Mouse (Mus musculus) neural tube, embryonic 10.5 days (tissue): ENCODE results near the gene Stox2.
A peak's percentile ranks its signal among the peaks of the same experiment; 100 is the strongest.

ENCODE experiments used
- DNase-seq: peaks from one replicate; pipeline ENCODE4 v3.0.0-alpha.2; 2017; ENCODE audit warnings: low spot score; ENCODE audit errors: extremely low spot score

Gene Stox2

DNA sequence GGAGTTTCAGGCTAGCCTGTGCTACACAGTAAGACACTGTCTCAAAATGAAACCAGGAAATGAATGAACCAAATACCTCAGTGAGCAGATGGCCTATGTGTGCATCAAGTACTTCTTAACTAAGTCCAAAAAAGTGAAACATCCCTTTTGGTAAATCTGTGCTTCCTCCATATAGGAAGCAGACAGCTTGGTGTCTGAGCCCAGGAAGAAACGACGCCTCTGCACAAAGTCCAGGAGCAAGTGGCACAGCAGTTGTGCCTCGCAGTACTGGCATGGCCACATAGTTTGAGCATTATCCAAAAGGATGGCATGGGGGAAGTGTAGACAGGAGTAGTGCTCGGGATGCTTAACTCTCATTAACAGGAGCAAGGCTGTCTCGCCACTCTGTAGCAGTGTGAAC is 140.3 kb downstream of the Stox2 start:
- no peak for DNase-seq

DNA sequence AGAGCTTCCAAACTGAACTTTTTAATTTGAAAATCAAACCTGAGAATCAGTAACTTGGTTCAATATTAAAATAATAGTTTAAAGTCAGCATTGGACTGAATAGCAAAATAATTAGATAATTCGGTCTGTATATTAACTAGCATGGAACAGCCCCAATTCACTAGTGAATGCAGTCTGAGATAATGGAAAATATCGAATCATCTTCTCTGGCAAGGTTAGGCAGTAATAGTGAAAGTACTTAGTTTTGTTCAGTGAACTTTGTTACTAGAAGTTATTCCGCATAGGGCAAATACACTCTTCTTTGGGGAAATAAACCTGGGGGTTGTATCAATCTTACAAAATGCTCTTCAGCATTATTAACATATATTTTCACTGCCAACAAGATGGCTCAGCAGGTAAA is 147.7 kb downstream of the Stox2 start:
- DNase-seq: no peak

DNA sequence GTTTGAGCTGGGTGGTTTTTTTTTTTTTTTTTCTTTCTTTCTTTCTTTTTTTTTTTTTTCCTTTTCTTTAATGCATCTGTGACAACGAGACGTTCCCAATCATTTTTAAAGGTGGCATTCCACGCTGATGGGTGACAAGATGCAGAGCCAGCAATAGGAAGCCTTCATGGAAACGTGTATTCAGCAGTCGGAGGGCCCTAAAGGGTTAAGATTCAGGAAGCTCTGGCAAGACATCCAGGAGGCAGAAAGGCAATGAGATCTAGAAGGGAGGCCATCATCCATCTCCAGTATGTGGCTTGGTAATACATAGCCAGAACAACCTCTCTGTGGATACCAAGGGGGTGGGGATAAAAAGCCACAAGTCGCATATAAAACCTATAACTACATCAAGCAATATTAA is 156.5 kb downstream of the Stox2 start:
- DNase-seq: peak; percentile 35

DNA sequence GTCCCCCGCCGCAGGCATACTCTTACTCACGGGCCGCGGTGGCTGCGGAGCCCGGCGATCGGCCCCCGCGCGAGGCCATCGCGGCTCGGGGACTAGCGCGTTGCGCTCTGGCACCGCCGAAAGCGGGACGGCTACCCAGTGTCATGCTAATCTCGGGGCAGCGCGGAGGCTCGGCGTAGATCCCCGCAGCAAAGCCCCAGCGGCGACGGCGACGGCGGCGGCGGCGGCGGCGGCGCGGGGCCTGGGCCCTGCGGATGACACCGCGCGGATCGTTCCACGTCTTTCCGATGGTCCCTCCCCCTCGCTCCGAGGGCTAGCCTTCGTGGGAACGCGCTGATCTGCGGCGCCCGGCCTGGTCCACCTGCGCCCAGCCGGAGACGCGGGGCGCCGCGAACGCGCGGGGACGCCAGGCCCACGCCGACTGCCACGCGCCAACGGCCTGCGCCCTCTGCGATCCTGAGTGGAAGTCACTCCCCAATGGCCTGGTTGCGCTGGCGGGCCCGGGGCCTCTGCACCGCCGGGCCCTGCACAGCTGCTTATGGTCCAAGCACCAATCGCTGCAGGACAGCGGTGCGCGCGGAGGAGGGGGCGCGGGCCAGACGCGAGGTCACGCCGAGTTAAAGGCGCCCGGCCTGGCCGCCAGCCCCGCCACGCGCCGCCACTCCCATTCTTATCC is 157.2 kb downstream of the Stox2 start:
- DNase-seq: peak; percentile 87

DNA sequence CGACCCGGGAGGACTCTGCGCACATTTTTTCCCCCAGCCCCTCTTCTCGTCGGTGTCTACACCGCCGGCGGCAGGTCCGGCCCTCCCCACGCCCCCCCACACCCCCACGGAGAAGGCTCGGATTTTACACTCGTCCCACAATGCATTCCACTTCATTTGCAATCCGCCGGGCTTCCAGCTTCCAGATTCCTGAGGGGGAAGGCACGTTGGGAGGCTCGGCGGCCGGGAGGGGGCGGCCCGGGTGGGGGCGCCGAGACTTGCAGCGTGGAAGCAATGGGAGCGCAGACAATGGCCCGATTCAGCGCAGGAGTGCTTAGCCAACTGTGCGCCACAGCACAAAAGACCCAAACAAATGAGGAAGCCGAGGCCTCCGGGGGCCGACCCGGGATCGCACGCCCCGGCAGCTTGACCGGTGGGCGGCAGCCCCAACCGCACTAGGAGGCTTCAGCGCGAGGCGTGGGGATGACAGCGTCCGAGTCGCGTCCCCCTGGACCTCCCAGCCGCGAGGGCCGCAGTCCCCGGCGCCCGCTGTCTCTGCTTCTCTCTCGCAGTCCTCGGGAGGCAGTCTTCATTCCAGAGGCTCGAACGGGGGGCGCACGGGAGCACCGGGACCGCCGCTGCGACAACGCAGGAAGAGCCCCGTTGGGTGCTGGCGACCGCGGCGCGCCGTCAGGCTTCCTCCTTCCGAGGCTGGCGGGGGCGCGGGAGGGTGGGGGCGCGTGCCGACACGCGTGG is 157.9 kb downstream of the Stox2 start:
- DNase-seq: peak; percentile 81

DNA sequence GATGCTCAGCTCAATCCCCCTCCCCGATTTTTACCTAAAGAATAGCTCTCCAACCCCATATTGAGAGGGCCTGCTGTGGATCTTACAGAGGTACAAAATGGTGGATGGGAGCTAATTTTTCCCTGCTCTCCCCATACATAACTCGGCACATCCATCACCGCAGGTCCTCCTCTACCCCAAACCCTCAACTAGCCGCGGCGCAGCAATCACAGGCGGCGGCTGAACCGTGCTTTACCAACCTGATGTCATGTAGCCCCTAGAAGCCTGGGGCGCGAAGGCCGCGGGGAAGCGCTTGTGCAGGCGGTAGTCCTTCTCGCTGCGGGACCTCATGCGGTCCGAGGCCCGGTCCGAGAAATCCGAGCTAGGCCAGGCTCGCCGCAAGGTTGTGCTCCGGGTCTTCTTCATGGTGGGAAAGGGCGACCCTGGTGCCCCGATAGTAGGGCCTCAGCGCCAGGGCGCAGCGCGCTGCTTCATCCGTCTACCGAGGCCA is 158.5 kb downstream of the Stox2 start:
- DNase-seq: no peak

DNA sequence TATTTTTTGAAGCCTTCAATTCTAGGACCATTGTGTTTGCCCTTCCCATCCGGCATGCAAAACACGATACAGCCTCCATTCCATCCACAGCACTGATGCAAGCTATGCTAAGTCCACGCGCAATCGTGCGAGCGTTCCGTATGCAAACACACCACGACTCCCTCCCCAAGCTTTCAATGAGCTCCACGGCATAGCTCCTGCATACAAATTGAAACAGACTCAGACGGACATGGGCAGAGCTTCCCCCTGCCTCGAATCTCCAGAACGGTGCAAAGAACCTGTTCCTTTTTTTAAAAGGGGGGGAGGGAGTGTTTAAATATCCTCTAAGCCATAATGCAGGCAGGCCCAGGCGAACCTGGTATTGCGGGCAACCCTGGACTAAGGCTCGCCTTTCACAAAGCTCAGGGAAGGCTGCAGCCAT is 159.0 kb downstream of the Stox2 start:
- peak; percentile 60 for DNase-seq

DNA sequence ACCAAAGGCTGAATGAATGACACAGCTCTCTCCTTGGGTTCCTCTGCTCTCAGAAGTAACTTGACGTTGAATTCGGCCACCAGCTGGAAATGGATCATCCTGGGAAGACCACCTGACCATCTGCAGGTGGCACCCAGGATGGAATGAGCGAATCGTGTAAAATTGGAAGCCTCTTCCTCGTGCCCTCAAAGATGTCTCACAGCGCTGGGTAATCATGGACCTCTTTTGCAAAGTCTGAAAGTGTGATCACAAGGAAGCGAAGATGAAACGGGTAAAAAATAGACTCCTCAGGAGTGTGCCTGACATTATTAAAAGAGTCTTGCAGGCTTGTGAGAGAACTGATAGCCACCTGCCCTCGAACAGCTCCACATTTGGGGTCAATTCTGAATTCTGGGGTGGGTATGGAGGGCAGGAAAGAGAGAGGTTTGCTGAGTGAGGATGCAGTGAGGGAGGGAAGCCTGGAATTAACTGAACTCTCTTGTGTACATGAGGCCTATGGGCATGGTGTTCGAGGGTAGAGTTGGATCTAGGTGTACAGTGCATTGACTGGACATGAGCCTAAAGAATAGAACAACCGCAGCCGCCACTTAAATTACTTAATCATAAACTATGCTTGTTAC is 160.0 kb downstream of the Stox2 start:
- DNase-seq: no peak

DNA sequence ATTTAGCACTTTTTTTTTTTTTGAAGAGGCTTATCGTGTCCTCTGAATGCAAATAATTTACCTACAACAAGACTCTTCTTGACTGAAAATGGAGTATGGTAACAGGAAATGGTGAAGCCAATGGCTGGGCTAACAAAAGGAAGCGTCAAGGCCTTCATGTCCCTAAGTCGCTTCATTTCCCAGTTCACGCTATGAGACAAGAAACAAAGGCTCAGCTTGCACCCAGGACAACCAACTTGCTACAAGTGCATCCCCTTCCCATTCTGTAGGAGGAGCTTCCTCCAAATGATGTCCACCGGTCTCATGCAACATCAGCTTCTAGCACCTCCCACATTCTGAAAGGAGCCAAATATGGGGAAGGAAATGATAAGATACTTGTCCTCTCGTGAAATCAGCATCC is 160.7 kb downstream of the Stox2 start:
- DNase-seq: no peak

DNA sequence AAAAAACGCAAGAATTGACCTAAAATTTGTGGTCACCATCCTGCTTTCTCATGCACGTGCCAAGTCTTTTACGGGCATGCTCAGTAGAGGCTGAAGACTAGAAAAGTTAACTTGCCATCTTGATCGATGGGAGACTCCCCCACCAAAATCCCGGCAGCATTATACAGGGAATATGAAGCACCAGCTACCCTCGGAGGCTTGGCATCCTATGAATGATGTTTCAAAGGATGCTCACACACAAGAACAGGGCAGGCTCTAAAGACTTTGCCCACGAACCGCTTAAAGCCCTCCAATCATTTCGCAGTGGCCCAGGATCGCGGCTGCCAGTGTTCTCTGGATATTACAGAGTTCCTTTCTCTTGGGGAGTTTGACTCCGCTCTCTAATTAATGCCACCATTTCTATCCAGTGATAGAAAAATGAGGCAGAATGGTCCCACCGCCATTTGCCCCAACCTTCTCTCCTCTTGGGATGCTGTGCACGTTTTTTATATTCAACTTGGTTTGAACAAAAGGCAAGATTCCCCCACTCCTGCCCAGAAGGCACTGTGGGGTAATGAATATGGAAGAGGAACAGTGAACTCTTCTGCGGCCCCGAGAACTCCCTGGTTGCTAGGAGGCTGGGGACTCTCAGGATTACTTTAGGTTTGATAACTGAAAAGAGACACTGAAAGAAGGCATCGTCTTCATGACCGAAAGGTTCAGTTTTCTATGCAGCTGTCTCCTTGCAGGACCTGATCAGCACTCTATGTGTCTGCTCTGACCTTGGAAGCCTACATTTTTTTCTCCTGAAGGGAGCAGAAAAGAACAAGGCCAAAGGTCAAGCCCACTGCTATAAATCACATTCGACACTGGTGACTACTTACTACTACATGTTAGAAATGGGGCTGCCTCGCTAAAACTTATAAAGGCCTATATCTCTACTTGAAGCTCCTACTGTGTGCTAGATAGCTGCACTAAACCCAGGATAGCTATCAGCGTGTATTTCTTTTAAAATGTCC is 161.5 kb downstream of the Stox2 start:
- peak; percentile 64 for DNase-seq

DNA sequence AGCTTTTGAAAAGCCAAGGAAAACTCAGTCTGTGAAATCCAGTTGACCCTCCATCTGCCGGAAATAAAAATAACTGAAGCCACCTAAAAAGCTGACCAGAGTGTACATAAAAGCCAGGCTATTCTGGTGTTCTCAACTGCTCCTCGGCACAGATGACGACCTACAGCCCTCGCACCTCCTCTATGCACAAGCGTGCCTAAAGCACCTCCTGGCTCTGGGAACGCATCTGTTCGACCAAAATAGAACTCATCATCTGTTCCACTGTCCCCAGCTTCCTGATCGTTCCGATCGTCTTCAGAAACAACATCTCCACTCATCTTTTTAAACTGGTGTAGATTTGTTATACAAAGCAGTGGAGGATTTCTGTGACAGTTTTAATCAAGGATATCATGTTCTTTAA is 166.3 kb downstream of the Stox2 start:
- no peak for DNase-seq

DNA sequence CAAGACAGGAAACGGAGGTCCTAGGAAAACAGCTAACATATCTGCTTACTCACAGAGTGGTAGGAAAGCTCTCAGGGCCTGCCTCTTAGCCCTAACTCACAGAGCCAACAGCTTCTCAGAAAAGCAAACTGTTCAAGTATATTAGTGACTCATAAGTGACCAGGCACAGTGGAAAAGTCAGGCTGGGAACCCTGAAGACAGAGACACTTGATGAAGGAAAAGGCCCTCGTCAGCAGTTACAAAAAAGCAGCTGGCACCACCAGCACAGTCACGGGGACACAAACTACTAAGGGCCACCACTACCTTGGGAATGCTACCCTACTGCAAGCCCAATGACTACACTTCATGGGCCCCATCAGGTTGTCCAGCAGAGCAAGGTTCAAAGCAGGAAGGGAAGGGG is 168.0 kb downstream of the Stox2 start:
- DNase-seq: no peak

DNA sequence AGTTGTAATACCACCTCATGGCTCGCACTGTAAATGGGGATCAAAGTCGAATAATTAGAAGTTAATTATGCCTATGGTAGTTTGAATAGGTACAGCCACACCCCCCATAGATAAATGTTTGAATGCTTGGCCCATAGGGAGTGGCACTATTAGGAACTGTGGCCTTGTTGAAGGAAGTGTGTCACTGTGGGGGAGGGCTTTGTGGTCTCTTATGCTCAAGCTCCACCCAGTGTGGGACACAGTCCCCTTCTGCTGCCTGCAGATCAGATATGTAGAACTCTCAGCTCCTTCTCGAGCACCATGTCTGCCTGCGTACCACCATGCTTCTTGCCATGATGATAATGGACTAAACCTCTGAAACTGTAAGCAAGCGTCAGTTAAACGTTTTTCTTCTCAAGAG is 177.2 kb downstream of the Stox2 start:
- DNase-seq: no peak

DNA sequence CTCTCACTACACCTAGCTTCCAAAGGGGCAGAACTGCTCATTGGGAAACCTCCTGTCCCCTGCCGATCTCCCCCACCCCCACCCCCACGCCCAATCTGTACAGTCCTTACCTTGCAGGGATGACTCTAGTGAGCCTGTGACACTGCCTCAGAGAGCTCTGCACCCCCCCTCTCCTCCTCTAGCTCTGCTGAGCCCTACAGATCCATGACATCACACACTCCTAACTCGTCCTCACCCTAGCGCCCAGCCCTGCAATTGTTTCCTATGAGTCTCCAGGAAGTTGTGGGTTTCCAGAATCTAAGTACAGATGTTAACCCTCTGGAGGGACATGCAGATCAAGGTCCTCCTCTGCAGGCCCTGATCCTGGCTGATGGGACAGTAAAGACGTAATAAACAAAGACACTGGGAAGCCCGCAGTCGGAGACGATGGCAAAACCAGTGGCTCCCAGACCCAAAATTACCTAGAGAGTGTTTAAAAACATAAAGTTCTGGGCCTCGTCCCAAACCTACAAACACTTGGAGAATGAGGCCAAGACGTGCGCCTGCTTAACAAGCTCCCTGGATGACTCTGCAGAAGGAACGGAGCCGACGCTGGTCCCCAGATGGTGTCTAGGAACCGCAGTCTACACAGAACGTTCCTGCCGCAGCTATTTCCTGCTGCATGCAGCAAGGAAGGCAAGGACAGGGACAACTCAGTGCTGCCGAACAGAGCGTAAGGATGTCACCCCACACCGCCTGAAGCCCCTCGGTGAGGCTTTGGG is 177.9 kb downstream of the Stox2 start:
- no peak for DNase-seq

DNA sequence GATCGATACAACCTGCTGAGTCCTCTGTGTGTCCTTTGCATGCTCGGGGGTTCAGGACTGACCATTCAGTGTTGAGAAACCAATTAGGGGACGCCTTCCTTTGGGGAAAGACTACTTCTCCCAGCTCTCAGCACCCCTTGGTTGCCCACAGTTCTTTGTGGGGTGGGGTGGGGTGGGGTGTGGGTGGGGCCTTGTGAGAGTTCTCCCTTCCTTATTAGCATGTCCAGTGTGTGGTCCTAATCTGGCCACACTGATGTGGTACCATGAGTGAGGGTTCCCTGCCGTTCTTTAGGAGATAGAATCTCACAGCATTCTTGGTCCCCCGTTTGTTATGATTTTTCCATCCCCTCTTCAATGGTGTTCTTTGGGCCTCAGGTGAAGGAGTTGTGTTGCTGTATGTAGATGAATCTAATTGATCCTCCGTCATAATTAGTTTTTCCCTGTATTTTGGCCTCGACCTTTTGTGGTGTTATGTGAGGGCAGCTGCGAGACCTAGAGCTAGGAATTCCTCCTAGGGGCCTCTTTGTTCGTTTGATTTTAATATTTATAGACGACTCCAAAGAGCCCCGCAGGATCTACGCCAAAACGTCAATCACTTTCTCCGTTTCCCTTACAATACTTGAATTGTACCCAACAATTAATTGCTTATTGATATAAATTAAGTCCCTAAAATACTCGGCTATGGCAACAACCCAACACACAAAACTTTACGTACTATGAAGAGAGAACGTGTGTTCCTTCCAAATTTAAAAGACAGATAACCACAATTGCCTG is 182.9 kb downstream of the Stox2 start:
- DNase-seq: no peak

DNA sequence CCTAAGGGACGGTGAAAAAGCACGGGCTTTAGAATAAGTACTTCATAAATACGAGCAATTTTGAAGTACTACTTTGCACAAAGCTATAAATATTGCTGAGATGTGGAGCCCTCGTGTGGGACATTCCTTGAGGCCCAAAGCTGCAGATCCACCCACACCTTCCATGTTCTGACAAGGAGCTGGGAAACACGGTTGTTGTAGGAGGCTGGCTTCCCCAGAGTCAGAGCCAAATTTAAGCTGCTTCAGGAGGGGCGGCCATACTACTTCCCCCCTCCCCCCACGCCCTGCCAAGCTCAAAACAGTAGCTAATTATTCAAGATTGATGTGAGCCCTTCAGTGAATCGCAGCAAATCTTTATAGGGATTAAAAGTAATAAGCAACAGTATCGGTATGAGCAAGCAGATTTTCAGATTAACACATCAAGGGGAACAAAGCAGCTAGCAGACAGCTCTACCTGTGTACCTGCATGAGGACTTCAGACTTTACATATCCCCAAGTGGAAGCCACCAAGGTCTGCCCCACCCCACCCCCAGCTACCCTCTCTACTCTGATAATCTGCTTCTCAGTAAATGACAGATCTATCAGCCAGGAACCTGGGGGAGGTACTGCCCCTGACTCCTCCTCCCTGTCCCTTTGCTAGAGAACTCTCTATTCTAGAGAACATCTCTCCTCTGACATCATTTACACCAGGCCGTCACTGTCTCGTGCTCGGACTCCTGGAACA is 185.2 kb downstream of the Stox2 start:
- no peak for DNase-seq

DNA sequence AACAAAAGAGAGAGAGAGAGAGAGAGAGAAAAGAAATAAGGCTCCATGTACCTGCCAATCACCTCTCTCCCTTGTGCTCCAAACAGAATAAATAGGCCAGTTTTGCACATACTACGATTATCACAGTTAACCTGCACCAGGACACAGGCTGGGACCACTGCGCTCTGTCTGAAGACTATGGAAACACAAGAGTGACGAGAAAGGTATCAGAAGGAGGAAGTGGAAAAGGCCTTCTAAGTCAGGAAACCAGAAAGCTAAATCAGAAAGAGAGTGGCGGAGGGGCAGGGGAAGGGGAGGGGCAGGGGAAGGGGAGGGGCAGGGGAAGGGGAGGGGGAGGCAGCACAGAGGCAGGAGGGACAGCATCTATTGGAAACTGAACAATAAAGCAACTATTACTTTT is 195.3 kb downstream of the Stox2 start:
- DNase-seq: no peak

DNA sequence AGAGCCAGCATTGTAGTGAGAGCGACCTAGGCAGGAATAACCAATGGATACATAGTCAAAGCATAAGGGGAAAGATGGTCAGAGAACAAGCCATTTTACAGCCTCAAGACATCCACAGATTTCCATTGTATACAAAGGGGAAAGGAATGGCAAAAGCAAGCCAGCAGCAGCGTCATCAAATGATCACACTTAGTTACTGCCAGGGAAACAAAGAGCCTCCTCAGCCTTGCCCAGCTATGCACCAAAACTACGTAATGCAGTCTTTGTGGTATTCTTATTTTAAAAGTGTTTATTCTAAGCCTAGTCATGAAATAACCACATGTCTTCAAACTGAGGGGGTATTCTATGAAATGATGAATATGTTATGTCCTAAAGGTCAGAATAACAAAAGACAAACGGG is 201.0 kb downstream of the Stox2 start:
- DNase-seq: no peak

DNA sequence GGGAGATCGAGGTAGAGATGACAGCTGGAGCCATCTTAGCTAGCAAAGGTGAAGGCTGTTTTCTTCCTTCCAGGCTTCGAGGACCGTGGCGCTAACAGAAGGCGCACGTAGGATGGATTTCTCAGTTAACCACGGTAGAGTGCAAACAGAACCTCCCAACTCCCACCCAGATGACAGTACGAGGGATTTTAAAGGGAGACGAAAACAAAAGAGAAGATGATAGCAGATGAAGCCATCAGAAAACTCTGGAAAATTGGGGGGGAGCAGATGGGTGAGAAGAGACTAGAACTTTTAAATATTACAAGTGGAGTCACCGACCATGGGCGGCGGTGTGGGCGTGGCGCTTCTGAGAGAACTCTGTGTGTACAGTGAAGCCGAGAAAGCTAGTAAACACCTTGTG is 202.0 kb downstream of the Stox2 start:
- no peak for DNase-seq
